Mouse (Mus musculus) intestine, embryonic 16.5 days (tissue): ENCODE measurements at regions not wholly inside any gene's neighbourhood (a gene's known extent, or its start where the extent isn't known, plus 50 kb on each side); places are given as distances from the start of the nearest gene placed in this dataset.

Experiments used
- ATAC-seq: fragments of 200-750 bp; cut with Nextera tagmentation; 2 replicates; pipeline ENCODE4 v1.8.0; 2017; ENCODE audit warnings: moderate TSS enrichment, moderate library complexity
- H3K27ac ChIP-seq: fragments of 300-500 bp; sonication (generic); 2 replicates; pipeline ENCODE4 v1.5.1; 2014; ENCODE audit warnings: mild to moderate bottlenecking, low read length
- H3K27me3 ChIP-seq: fragments of 300-500 bp; sonication (generic); replicated peaks from 2 replicates; pipeline ENCODE4 v1.6.1; 2014; ENCODE audit warnings: low read length, control low read depth, mixed read lengths; ENCODE audit not compliant: control insufficient read depth, insufficient read depth
- H3K36me3 ChIP-seq: fragments of 300-500 bp; sonication (generic); 2 replicates; pipeline ENCODE4 v1.6.1; 2014; ENCODE audit warnings: low read length, control low read depth; ENCODE audit not compliant: control insufficient read depth, insufficient read depth
- H3K4me1 ChIP-seq: fragments of 300-500 bp; sonication (generic); 2 replicates; pipeline ENCODE4 v1.6.1; 2014; ENCODE audit warnings: low read length, control low read depth, mixed read lengths; ENCODE audit not compliant: control insufficient read depth, insufficient read depth
- H3K4me2 ChIP-seq: fragments of 300-500 bp; sonication (generic); 2 replicates; pipeline ENCODE4 v1.6.1; 2014; ENCODE audit warnings: low read depth, low read length, control low read depth
- H3K4me3 ChIP-seq: fragments of 300-500 bp; sonication (generic); 2 replicates; pipeline ENCODE4 v1.5.1; 2014; ENCODE audit warnings: mild to moderate bottlenecking, low read length
- H3K9ac ChIP-seq: fragments of 300-500 bp; sonication (generic); 2 replicates; pipeline ENCODE4 v1.6.1; 2014; ENCODE audit warnings: low read depth, low read length
- H3K9me3 ChIP-seq: fragments of 300-500 bp; sonication (generic); 2 replicates; pipeline ENCODE4 v1.6.1; 2016; ENCODE audit warnings: low read length, control low read depth; ENCODE audit not compliant: control insufficient read depth
- WGBS: fragments of 180-500 bp; shearing (Covaris S2); extraction: QIAGEN DNeasy Blood & Tissue Kit; methylation state at CpG from one replicate; pipeline ENCODE4 v1.1.7; 2014; 5-methylcytosine and 5-hydroxymethylcytosine counted together

GRCm38 (mm10) chr12:52644059-52644458, 55.1 kb upstream of the Akap6 start:
- ATAC-seq = peak; percentile 58
- Histone ChIP-seq H3K4me1 (no peaks in the 10 kb centered on the region), H3K27ac (no peak overlapping the region), H3K27me3 (no peaks in the 10 kb centered on the region), H3K4me3 (no peak overlapping the region), H3K9ac (no peak overlapping the region), H3K4me2 (no peak overlapping the region), H3K9me3 (no peaks in the 10 kb centered on the region), H3K36me3 (no peaks in the 10 kb centered on the region)
- WGBS = 51% methylated on average over 5 of the region's 5 CpGs
